Comparison of ENCODE assay signal across 8 mouse cellular contexts in genomic region chr6:147954967-147955830, GRCm38 (mm10).
DNase-seq lines count a peak whose midpoint lies in the region; ATAC-seq lines count a peak whose summit lies in the region.

No protein-coding gene starts in this region.

- H3K36me3 ChIP-seq in hindbrain, embryonic 15.5 days, result no peaks in the 10 kb centered on the region
- no peaks in the 10 kb centered on the region for H3K36me3 ChIP-seq in hindbrain, embryonic 10.5 days

- intact Hi-C loops in heart, postnatal 25 days (cut with DNase I), result loop anchor here (5.0 to 10.0 kb wide), 4 partner anchors 293 to 1130 kb away; partner anchors contain the start of gene Pthlh

- H3K4me3 ChIP-seq in hindbrain, embryonic 15.5 days, result no peak overlapping the region
- H3K4me3 ChIP-seq in hindbrain, embryonic 10.5 days, result no peak overlapping the region

- no peak for DNase-seq in hindbrain, embryonic 10.5 days (ENCODE audit: low spot score)
- DNase-seq in R1 (ENCODE audit: low read depth, low spot score), result peak; percentile 18
- peak; percentile 16 for DNase-seq in forelimb bud, embryonic 11.5 days (ENCODE audit: low read depth, low spot score)
- DNase-seq in heart, postnatal 25 days (ENCODE audit: low spot score), result no peak
- no peak for DNase-seq in cerebellum, adult 8-10 months

- no peak overlapping the region for H3K9ac ChIP-seq in hindbrain, embryonic 15.5 days

- H3K9me3 ChIP-seq in hindbrain, embryonic 15.5 days, result no peaks in the 10 kb centered on the region
- no peaks in the 10 kb centered on the region for H3K9me3 ChIP-seq in hindbrain, embryonic 10.5 days

- H3K4me2 ChIP-seq in hindbrain, embryonic 15.5 days, result no peak overlapping the region

- ATAC-seq in hindbrain, embryonic 15.5 days (ENCODE audit: low FRiP score, low read depth), result peak; percentile 34; the same call in 1 of the 2 replicates
- 0 out of 2 replicates have a peak, but pooled peaks have one; percentile 23 for ATAC-seq in megakaryocyte, adult 5-6 weeks (ENCODE audit: poor library complexity, severe bottlenecking)
- no peak for ATAC-seq in monocyte, adult 5-6 weeks (replicated peaks; ENCODE audit: insufficient number of reproducible peaks, low FRiP score, low TSS enrichment, poor library complexity, severe bottlenecking)

- H3K27ac ChIP-seq in hindbrain, embryonic 15.5 days (replicated peaks), result no peak overlapping the region
- no peak overlapping the region for H3K27ac ChIP-seq in hindbrain, embryonic 10.5 days

- WGBS in hindbrain, embryonic 15.5 days, result 69% methylated on average over 7 of the region's 7 CpGs
- 72% methylated on average over 7 of the region's 7 CpGs for WGBS in hindbrain, embryonic 10.5 days

- H3K27me3 ChIP-seq in hindbrain, embryonic 15.5 days, result no peaks in the 10 kb centered on the region
- no peaks in the 10 kb centered on the region for H3K27me3 ChIP-seq in hindbrain, embryonic 10.5 days (ENCODE audit: insufficient read depth, poor library complexity, severe bottlenecking)

- H3K4me1 ChIP-seq in hindbrain, embryonic 15.5 days (replicated peaks), result no peaks in the 10 kb centered on the region
- H3K4me1 ChIP-seq in hindbrain, embryonic 10.5 days (replicated peaks), result no peaks in the 10 kb centered on the region

Comparison
In these comparisons a context has a peak if more than half of its experiments do, and no peak if none do; other contexts are left out.
1. DNase-seq: peak in R1 (single experiment) and forelimb bud, embryonic 11.5 days (single experiment); none in hindbrain, embryonic 10.5 days (single experiment), heart, postnatal 25 days (single experiment) and cerebellum, adult 8-10 months (single experiment).